Mouse (Mus musculus): Measurements from ENCODE around the gene Card10.

Card10 gene

GRCm38 (mm10) chr15:78735431-78736180 is 67.2 kb downstream of the Card10 start:
- DNase-seq (ENCODE audit: low read depth, low spot score), result no peak

GRCm38 (mm10) chr15:78731830-78732229 is 71.0 kb downstream of the Card10 start:
- DNase-seq (ENCODE audit: low read depth, low spot score), result no peak

- no peak for DNase-seq (ENCODE audit: low read depth, low spot score)
Observed at GRCm38 (mm10) chr15:78730315-78731049, 72.4 kb downstream of the Card10 start.

GRCm38 (mm10) chr15:78726697-78727096 is 76.1 kb downstream of the Card10 start:
- DNase-seq (ENCODE audit: low read depth, low spot score), result no peak
